Mouse (Mus musculus) lung, adult 2 months (tissue): Measurements from ENCODE around the gene Nt5dc3.

Experiments
- CTCF ChIP-seq: fragments of 200-500 bp; IDR thresholded peaks from 2 replicates; pipeline ENCODE4 v1.5.1; 2011; ENCODE audit warnings: mild to moderate bottlenecking, low read length, control low read depth; ENCODE audit not compliant: insufficient read depth
- POLR2A ChIP-seq: fragments of 200-500 bp; IDR thresholded peaks from 2 replicates; pipeline ENCODE4 v1.6.1; 2011; ENCODE audit warnings: low read depth, mild to moderate bottlenecking, control low read depth, low read length, borderline replicate concordance; ENCODE audit errors: extremely low read depth

GRCm38 (mm10) chr10:86825871-86826522, 47.2 kb downstream of the Nt5dc3 start:
- TF ChIP-seq CTCF = no peak
- no peak for TF ChIP-seq POLR2A
